Mouse (Mus musculus): Measurements from ENCODE around the gene Gm498. TPM values are rescaled to one million over a fixed set of nuclear protein-coding genes. Genes with fewer than 3 reads are reported as not detected.

Gm498 gene
- not detected in 2 replicates for total RNA-seq (2014; fragmentation: Nextera tagmentation)
- not detected in 2 replicates for total RNA-seq (2017)

GRCm38 (mm10) chr7:143866538-143866937 lies at the start of gene Gm498:
Gene Gm498, plus strand, starts transcription at chr7:143866838.
- no peak for ATAC-seq (replicated peaks; ENCODE audit: poor library complexity, severe bottlenecking)

- ATAC-seq (replicated peaks; ENCODE audit: poor library complexity, severe bottlenecking): no peak
Measured at GRCm38 (mm10) chr7:143819201-143819600, 47.4 kb upstream of the Gm498 start.

- no peak for ATAC-seq (replicated peaks; ENCODE audit: poor library complexity, severe bottlenecking)
Measured at GRCm38 (mm10) chr7:143821241-143821640, 45.4 kb upstream of the Gm498 start.

GRCm38 (mm10) chr7:143822375-143823265 lies 44.0 kb upstream of the Gm498 start, which contains the start of the genes Nadsyn1 and Dhcr7:
Gene Nadsyn1, minus strand, starts transcription at chr7:143822849.
Gene Dhcr7, plus strand, starts transcription at chr7:143823145.
- ATAC-seq (replicated peaks; ENCODE audit: poor library complexity, severe bottlenecking): peak; percentile 93

- ATAC-seq (replicated peaks; ENCODE audit: poor library complexity, severe bottlenecking): no peak
Measured at GRCm38 (mm10) chr7:143823266-143823605, 43.4 kb upstream of the Gm498 start.

- no peak for ATAC-seq (replicated peaks; ENCODE audit: poor library complexity, severe bottlenecking)
Measured at GRCm38 (mm10) chr7:143826985-143827384, 39.7 kb upstream of the Gm498 start.

- peak; percentile 88 for ATAC-seq (replicated peaks; ENCODE audit: poor library complexity, severe bottlenecking)
Measured at GRCm38 (mm10) chr7:143829504-143830331, 36.9 kb upstream of the Gm498 start.

- ATAC-seq (replicated peaks; ENCODE audit: poor library complexity, severe bottlenecking): no peak
Measured at GRCm38 (mm10) chr7:143830399-143830798, 36.2 kb upstream of the Gm498 start.

GRCm38 (mm10) chr7:143832196-143832595 lies 34.4 kb upstream of the Gm498 start:
- no peak for ATAC-seq (replicated peaks; ENCODE audit: poor library complexity, severe bottlenecking)

GRCm38 (mm10) chr7:143832611-143833010 lies 34.0 kb upstream of the Gm498 start:
- ATAC-seq (replicated peaks; ENCODE audit: poor library complexity, severe bottlenecking): no peak

- no peak for ATAC-seq (replicated peaks; ENCODE audit: poor library complexity, severe bottlenecking)
Measured at GRCm38 (mm10) chr7:143833581-143834190, 33.0 kb upstream of the Gm498 start.

GRCm38 (mm10) chr7:143834316-143834715 lies 32.3 kb upstream of the Gm498 start:
- no peak for ATAC-seq (replicated peaks; ENCODE audit: poor library complexity, severe bottlenecking)

GRCm38 (mm10) chr7:143834972-143835371 lies 31.7 kb upstream of the Gm498 start:
- no peak for ATAC-seq (replicated peaks; ENCODE audit: poor library complexity, severe bottlenecking)

- no peak for ATAC-seq (replicated peaks; ENCODE audit: poor library complexity, severe bottlenecking)
Measured at GRCm38 (mm10) chr7:143837705-143838358, 28.8 kb upstream of the Gm498 start.

- ATAC-seq (replicated peaks; ENCODE audit: poor library complexity, severe bottlenecking): no peak
Measured at GRCm38 (mm10) chr7:143840121-143840520, 26.5 kb upstream of the Gm498 start.

GRCm38 (mm10) chr7:143841301-143841700 lies 25.3 kb upstream of the Gm498 start:
- ATAC-seq (replicated peaks; ENCODE audit: poor library complexity, severe bottlenecking): no peak

GRCm38 (mm10) chr7:143848127-143848767 lies 18.4 kb upstream of the Gm498 start:
- no peak for ATAC-seq (replicated peaks; ENCODE audit: poor library complexity, severe bottlenecking)

GRCm38 (mm10) chr7:143848768-143849482 lies 17.7 kb upstream of the Gm498 start:
- ATAC-seq (replicated peaks; ENCODE audit: poor library complexity, severe bottlenecking): no peak

- no peak for ATAC-seq (replicated peaks; ENCODE audit: poor library complexity, severe bottlenecking)
Measured at GRCm38 (mm10) chr7:143868874-143869273, 2.2 kb downstream of the Gm498 start.

Measured in granulocyte monocyte progenitor cell, adult 5-6 weeks (primary cell).